In genomic region chr13:63177232-63177631, GRCm38 (mm10) we compare ENCODE assay signal across 19 mouse cellular contexts.
DNase-seq lines count a peak whose midpoint lies in the region; ATAC-seq lines count a peak whose summit lies in the region.
"Had no signal": no experiment of that assay in that cellular context is flagged by ENCODE, and none has a peak within 500 bp of the region (broad histone marks: within the 10 kb centered on the region; RNA-seq: fewer than 3 reads in every experiment).

No protein-coding gene starts in this region.

- H3K9ac ChIP-seq in midbrain, embryonic 11.5 days (ENCODE audit: low read length), result no peak overlapping the region
- H3K9ac ChIP-seq in midbrain, embryonic 16.5 days (ENCODE audit: low read depth, low read length), result no peak overlapping the region
- no peak overlapping the region for H3K9ac ChIP-seq in forebrain, embryonic 16.5 days (replicated peaks; ENCODE audit: low read depth, low read length)
- H3K9ac ChIP-seq: embryonic facial prominence, embryonic 12.5 days; hindbrain, embryonic 14.5 days; kidney, embryonic 15.5 days; liver, embryonic 15.5 days; neural tube, embryonic 12.5 days had no signal

- 95% methylated on average over 4 of the region's 4 CpGs for WGBS in midbrain, embryonic 11.5 days
- WGBS in midbrain, embryonic 16.5 days, result 94% methylated on average over 4 of the region's 4 CpGs
- WGBS in forebrain, embryonic 16.5 days, result 82% methylated on average over 4 of the region's 4 CpGs
- WGBS in forebrain, embryonic 10.5 days, result 94% methylated on average over 4 of the region's 4 CpGs

- H3K36me3 ChIP-seq in midbrain, embryonic 11.5 days (ENCODE audit: control insufficient read depth, insufficient read depth, low read length), result no peaks in the 10 kb centered on the region
- H3K36me3 ChIP-seq in midbrain, embryonic 16.5 days (ENCODE audit: control insufficient read depth, insufficient read depth, low read length), result no peaks in the 10 kb centered on the region
- no peaks in the 10 kb centered on the region for H3K36me3 ChIP-seq in forebrain, embryonic 16.5 days (ENCODE audit: control insufficient read depth, insufficient read depth)
- no peaks in the 10 kb centered on the region for H3K36me3 ChIP-seq in forebrain, embryonic 10.5 days (replicated peaks)
- H3K36me3 ChIP-seq: embryonic facial prominence, embryonic 12.5 days; kidney, embryonic 15.5 days; liver, embryonic 15.5 days; neural tube, embryonic 12.5 days had no signal

- H3K9me3 ChIP-seq in midbrain, embryonic 11.5 days (ENCODE audit: control insufficient read depth, low read length), result no peaks in the 10 kb centered on the region
- H3K9me3 ChIP-seq in midbrain, embryonic 16.5 days (replicated peaks; ENCODE audit: control insufficient read depth, low read length, poor library complexity, severe bottlenecking), result no peaks in the 10 kb centered on the region
- H3K9me3 ChIP-seq in forebrain, embryonic 16.5 days (ENCODE audit: control insufficient read depth, low read length), result no peaks in the 10 kb centered on the region
- no peaks in the 10 kb centered on the region for H3K9me3 ChIP-seq in forebrain, embryonic 10.5 days
- H3K9me3 ChIP-seq: embryonic facial prominence, embryonic 12.5 days; kidney, embryonic 15.5 days; liver, embryonic 15.5 days; megakaryocyte, embryonic 14.5 days; neural tube, embryonic 12.5 days had no signal

- no peaks in the 10 kb centered on the region for H3K27me3 ChIP-seq in midbrain, embryonic 11.5 days (ENCODE audit: control insufficient read depth, insufficient read depth, low read length)
- H3K27me3 ChIP-seq in midbrain, embryonic 16.5 days (ENCODE audit: control insufficient read depth, insufficient read depth, low read depth, low read length), result no peaks in the 10 kb centered on the region
- H3K27me3 ChIP-seq in forebrain, embryonic 16.5 days (replicated peaks; ENCODE audit: control insufficient read depth, insufficient read depth, low read length), result no peaks in the 10 kb centered on the region
- H3K27me3 ChIP-seq in forebrain, embryonic 10.5 days (ENCODE audit: poor library complexity, severe bottlenecking), result no peaks in the 10 kb centered on the region
- H3K27me3 ChIP-seq: embryonic facial prominence, embryonic 12.5 days; kidney, embryonic 15.5 days; liver, embryonic 15.5 days; neural tube, embryonic 12.5 days had no signal

- DNase-seq in midbrain, embryonic 11.5 days (ENCODE audit: low spot score, missing footprints), result peak; percentile 45
- peak; percentile 64 for DNase-seq in cerebellum, adult 11 months
- peak; percentile 89 for DNase-seq in cerebellum, adult 9-10 months
- peak; percentile 58 for DNase-seq in telencephalon, adult 2 months (ENCODE audit: low read depth, low spot score)
- DNase-seq in forebrain, embryonic 10.5 days (ENCODE audit: extremely low spot score, low spot score), result no peak
- DNase-seq: adrenal gland, adult 8-10 months; lung, postnatal 10 days; thymus, adult 18-20 months had no signal

- H3K4me1 ChIP-seq in midbrain, embryonic 11.5 days (ENCODE audit: control insufficient read depth, insufficient read depth, low read length), result no peaks in the 10 kb centered on the region
- H3K4me1 ChIP-seq in midbrain, embryonic 16.5 days (ENCODE audit: control insufficient read depth, insufficient read depth, low read length), result no peaks in the 10 kb centered on the region
- no peaks in the 10 kb centered on the region for H3K4me1 ChIP-seq in forebrain, embryonic 16.5 days (replicated peaks; ENCODE audit: control insufficient read depth, insufficient read depth, low read length)
- H3K4me1 ChIP-seq in forebrain, embryonic 10.5 days, result peaks cover 5% of the 10 kb centered on the region
- H3K4me1 ChIP-seq: liver, embryonic 15.5 days had no signal

- no peak for ATAC-seq in midbrain, embryonic 11.5 days (ENCODE audit: low FRiP score)
- no peak for ATAC-seq in midbrain, embryonic 16.5 days
- no peak for ATAC-seq in forebrain, embryonic 16.5 days
- ATAC-seq: CD4-positive, CD25-positive, alpha-beta regulatory T cell, adult 4 months; intestine, embryonic 16.5 days had no signal

- H3K4me3 ChIP-seq in midbrain, embryonic 11.5 days (ENCODE audit: low read depth, low read length), result no peak overlapping the region
- no peak overlapping the region for H3K4me3 ChIP-seq in midbrain, embryonic 16.5 days (ENCODE audit: low read depth, low read length)
- H3K4me3 ChIP-seq in forebrain, embryonic 16.5 days (replicated peaks; ENCODE audit: low read length), result no peak overlapping the region
- no peak overlapping the region for H3K4me3 ChIP-seq in forebrain, embryonic 10.5 days
- H3K4me3 ChIP-seq: embryonic facial prominence, embryonic 12.5 days; kidney, embryonic 15.5 days; liver, embryonic 15.5 days; megakaryocyte, embryonic 14.5 days; neural tube, embryonic 12.5 days had no signal

- H3K27ac ChIP-seq in midbrain, embryonic 11.5 days (ENCODE audit: low read depth, low read length), result no peak overlapping the region
- H3K27ac ChIP-seq in midbrain, embryonic 16.5 days (ENCODE audit: low read length), result no peak overlapping the region
- no peak overlapping the region for H3K27ac ChIP-seq in forebrain, embryonic 16.5 days (ENCODE audit: low read length)
- H3K27ac ChIP-seq in forebrain, embryonic 10.5 days, result no peak overlapping the region
- H3K27ac ChIP-seq: embryonic facial prominence, embryonic 12.5 days; hindbrain, embryonic 14.5 days; kidney, embryonic 15.5 days; liver, embryonic 15.5 days; neural tube, embryonic 12.5 days had no signal

- H3K4me2 ChIP-seq in midbrain, embryonic 11.5 days, result no peak overlapping the region
- no peak overlapping the region for H3K4me2 ChIP-seq in midbrain, embryonic 16.5 days (ENCODE audit: low read length)
- H3K4me2 ChIP-seq in forebrain, embryonic 16.5 days (ENCODE audit: low read length), result no peak overlapping the region
- H3K4me2 ChIP-seq: embryonic facial prominence, embryonic 12.5 days; heart, embryonic 11.5 days; hindbrain, embryonic 14.5 days; kidney, embryonic 15.5 days; liver, embryonic 15.5 days; neural tube, embryonic 12.5 days had no signal
